Mouse (Mus musculus): ENCODE measurements around the gene Nek7. TPM values are rescaled to one million over a fixed set of nuclear protein-coding genes. Genes with fewer than 3 reads are reported as not detected.

The Nek7 gene
- total RNA-seq, 2 experiments from 2014 or later: 62.1 to 63.5 TPM

Other genes starting within 250 kb of the Nek7 start
- gene Lhx9, start 228.4 kb upstream of the Nek7 start, total RNA-seq (2021): under 1 TPM in 1 of 2 experiments, not detected in 1; 0.12 TPM
- 10 to 100 TPM; 17.1 to 18.2 TPM for gene 2310009B15Rik, start 236.7 kb upstream of the Nek7 start, total RNA-seq (2021)

All from heart, postnatal 10 days (tissue).